ENCODE assay signal across 31 mouse cellular contexts in genomic region chrX:100599755-100600154, GRCm38 (mm10). TPM values are rescaled to one million over a fixed set of nuclear protein-coding genes. Genes with fewer than 3 reads are reported as not detected.
DNase-seq lines count a peak whose midpoint lies in the region; ATAC-seq lines count a peak whose summit lies in the region.
"Had no signal": no experiment of that assay in that cellular context is flagged by ENCODE, and none has a peak within 500 bp of the region (broad histone marks: within the 10 kb centered on the region; RNA-seq: fewer than 3 reads in every experiment).

No protein-coding gene starts in this region.

- H3K4me2 ChIP-seq in kidney, embryonic 15.5 days, result no peak overlapping the region
- H3K4me2 ChIP-seq: embryonic facial prominence, embryonic 12.5 days; heart, embryonic 13.5 days; hindbrain, embryonic 12.5 days; limb, embryonic 13.5 days; liver, embryonic 12.5 days; midbrain, embryonic 12.5 days; neural tube, embryonic 15.5 days; stomach, embryonic 15.5 days had no signal

- WGBS in macrophage (ENCODE audit: missing documents), result 96% methylated on average over 4 of the region's 4 CpGs
- 66% methylated on average over 4 of the region's 4 CpGs for WGBS in kidney, embryonic 15.5 days

- H3K36me3 ChIP-seq in macrophage (ENCODE audit: inconsistent target), result no peaks in the 10 kb centered on the region
- H3K36me3 ChIP-seq in kidney, embryonic 15.5 days, result no peaks in the 10 kb centered on the region
- H3K36me3 ChIP-seq: embryonic facial prominence, embryonic 12.5 days; heart, embryonic 13.5 days; hindbrain, embryonic 12.5 days; limb, embryonic 13.5 days; liver, embryonic 12.5 days; midbrain, embryonic 12.5 days; neural tube, embryonic 15.5 days; stomach, embryonic 15.5 days had no signal

- H3K27ac ChIP-seq in macrophage, result peak overlapping the region; percentile 15; the same call in 1 of the 2 replicates
- no peak overlapping the region for H3K27ac ChIP-seq in kidney, embryonic 15.5 days
- H3K27ac ChIP-seq: embryonic facial prominence, embryonic 12.5 days; heart, adult 2 months; heart, embryonic 13.5 days; hindbrain, embryonic 12.5 days; limb, embryonic 13.5 days; liver, embryonic 12.5 days; midbrain, embryonic 12.5 days; neural tube, embryonic 15.5 days; stomach, embryonic 15.5 days had no signal

- H3K27me3 ChIP-seq in kidney, embryonic 15.5 days, result peaks cover 47% of the 10 kb centered on the region

- peak; percentile 77 for ATAC-seq in frontal cortex, adult (ENCODE audit: low TSS enrichment)
- ATAC-seq in kidney, embryonic 15.5 days (replicated peaks; ENCODE audit: low FRiP score), result no peak
- ATAC-seq: liver, embryonic 12.5 days had no signal

- H3K4me1 ChIP-seq in kidney, embryonic 15.5 days, result no peaks in the 10 kb centered on the region
- H3K4me1 ChIP-seq: embryonic facial prominence, embryonic 12.5 days; hindbrain, embryonic 12.5 days; limb, embryonic 13.5 days; liver, embryonic 12.5 days; midbrain, embryonic 12.5 days; neural tube, embryonic 15.5 days; stomach, embryonic 15.5 days had no signal

- no peak overlapping the region for H3K9ac ChIP-seq in kidney, embryonic 15.5 days
- H3K9ac ChIP-seq: embryonic facial prominence, embryonic 12.5 days; heart, embryonic 13.5 days; hindbrain, embryonic 12.5 days; limb, embryonic 13.5 days; liver, embryonic 12.5 days; midbrain, embryonic 12.5 days; neural tube, embryonic 15.5 days; stomach, embryonic 15.5 days had no signal

- DNase-seq in frontal cortex, postnatal 10 days (ENCODE audit: low spot score in 2 of 2), result no peak
- peak; percentile 48 for DNase-seq in layer of hippocampus, adult 9-11 months
- no peak for DNase-seq in layer of hippocampus, postnatal 36 days
- peak; percentile 75 for DNase-seq in brain, adult 2 months (ENCODE audit: low read depth, low spot score)
- DNase-seq: adrenal gland, postnatal 10 days; cerebellum, adult 2 months; cerebellum, postnatal 25 days; gastrocnemius, postnatal 36 days; heart, adult 2 months; heart, postnatal 14 days; kidney, adult 11 months; kidney, postnatal 10 days; lung, adult 18-20 months; lung, postnatal 10 days; thymus, adult 18-20 months; thymus, postnatal 36 days had no signal

- no peaks in the 10 kb centered on the region for H3K79me2 ChIP-seq in macrophage (ENCODE audit: inconsistent target)

- H3K9me3 ChIP-seq in kidney, embryonic 15.5 days (replicated peaks), result no peaks in the 10 kb centered on the region
- H3K9me3 ChIP-seq: embryonic facial prominence, embryonic 12.5 days; heart, embryonic 13.5 days; hindbrain, embryonic 12.5 days; limb, embryonic 13.5 days; liver, embryonic 12.5 days; midbrain, embryonic 12.5 days; neural tube, embryonic 15.5 days; stomach, embryonic 15.5 days had no signal

- H3K4me3 ChIP-seq in macrophage (ENCODE audit: inconsistent target), result no peak overlapping the region
- no peak overlapping the region for H3K4me3 ChIP-seq in kidney, embryonic 15.5 days (replicated peaks)
- H3K4me3 ChIP-seq: embryonic facial prominence, embryonic 12.5 days; heart, adult 2 months; heart, embryonic 13.5 days; hindbrain, embryonic 12.5 days; limb, embryonic 13.5 days; liver, embryonic 12.5 days; midbrain, embryonic 12.5 days; neural tube, embryonic 15.5 days; stomach, embryonic 15.5 days had no signal

RNA-seq across cellular contexts. Expression of gene P2ry4, which starts 5.1 kb away (rescaled TPM):
- under 1 TPM in 1 of 2 experiments, not detected in 1; 0.07 TPM for total RNA-seq in layer of hippocampus, postnatal 36 days (2021)
- under 1 TPM in 2 of 26 experiments, not detected in 24; 0.15 to 0.18 TPM for total RNA-seq in macrophage (2018; cell fraction: chromatin; rRNA removed)
- total RNA-seq in macrophage (2018; cell fraction: cytosol; rRNA removed), result under 1 TPM in 1 of 26 experiments, not detected in 25; under 0.01 TPM
- not detected for total RNA-seq in macrophage (2018; cell fraction: nucleus; rRNA removed)
- not detected in 3 replicates for polyA plus RNA-seq in macrophage (2018)
- polyA plus RNA-seq in kidney, embryonic 15.5 days (2015; fragmentation: Nextera tagmentation; extraction: Ambion mirVana), result not detected in 2 replicates
- total RNA-seq: gastrocnemius, postnatal 36 days; heart, adult 2 months; heart, postnatal 14 days; megakaryocyte progenitor cell, adult 5-6 weeks had no signal
- polyA plus RNA-seq: embryonic facial prominence, embryonic 12.5 days; forebrain, embryonic 11.5 days; heart, adult 2 months; heart, embryonic 13.5 days; hindbrain, embryonic 12.5 days; limb, embryonic 13.5 days; midbrain, embryonic 12.5 days; neural tube, embryonic 15.5 days had no signal

RNA-seq across cellular contexts. Expression of gene Arr3, which starts 5.5 kb away (rescaled TPM):
- under 1 TPM; 0.35 to 0.50 TPM for total RNA-seq in layer of hippocampus, postnatal 36 days (2021)
- total RNA-seq in macrophage (2018; cell fraction: chromatin; rRNA removed), result not detected
- total RNA-seq in macrophage (2018; cell fraction: cytosol; rRNA removed), result not detected
- not detected for total RNA-seq in macrophage (2018; cell fraction: nucleus; rRNA removed)
- not detected in 3 replicates for polyA plus RNA-seq in macrophage (2018)
- polyA plus RNA-seq in kidney, embryonic 15.5 days (2015; fragmentation: Nextera tagmentation; extraction: Ambion mirVana), result not detected in 2 replicates
- total RNA-seq: adrenal gland, postnatal 10 days; gastrocnemius, adult 18-20 months; gastrocnemius, postnatal 36 days; heart, adult 2 months; heart, postnatal 14 days; megakaryocyte progenitor cell, adult 5-6 weeks had no signal
- polyA plus RNA-seq: cerebellum, adult 2 months; embryonic facial prominence, embryonic 12.5 days; forebrain, embryonic 11.5 days; heart, adult 2 months; limb, embryonic 13.5 days; liver, embryonic 12.5 days; midbrain, embryonic 12.5 days; neural tube, embryonic 15.5 days; stomach, embryonic 15.5 days had no signal

RNA-seq across cellular contexts. Expression of gene Kif4, which starts 25.8 kb away (rescaled TPM):
- total RNA-seq in layer of hippocampus, postnatal 36 days (2021), result under 1 TPM; 0.52 to 0.73 TPM
- 10 to 100 TPM in 3 of 26 experiments, 1 to 10 TPM in 21, under 1 TPM in 2; 0.76 to 14.1 (median 3.2) TPM for total RNA-seq in macrophage (2018; cell fraction: chromatin; rRNA removed)
- 1 to 10 TPM in 13 of 26 experiments, under 1 TPM in 13; 0.37 to 2.2 (median 0.93) TPM for total RNA-seq in macrophage (2018; cell fraction: cytosol; rRNA removed)
- 10 to 100 TPM in 2 of 26 experiments, 1 to 10 TPM in 18, under 1 TPM in 6; 0.55 to 14.1 (median 1.9) TPM for total RNA-seq in macrophage (2018; cell fraction: nucleus; rRNA removed)
- 0.28 to 3.9 TPM (median 3.0 TPM) in 3 replicates for polyA plus RNA-seq in macrophage (2018)
- polyA plus RNA-seq in kidney, embryonic 15.5 days (2015; fragmentation: Nextera tagmentation; extraction: Ambion mirVana), result 30.3 and 31.2 TPM in 2 replicates

RNA-seq across cellular contexts. Expression of gene Pdzd11, which starts 26.6 kb away (rescaled TPM):
- 10 to 100 TPM; 44.2 to 44.7 TPM for total RNA-seq in layer of hippocampus, postnatal 36 days (2021)
- total RNA-seq in macrophage (2018; cell fraction: chromatin; rRNA removed), result 10 to 100 TPM; 19.5 to 61.0 (median 30.3) TPM
- 10 to 100 TPM; 34.7 to 83.9 (median 59.4) TPM for total RNA-seq in macrophage (2018; cell fraction: cytosol; rRNA removed)
- 10 to 100 TPM; 27.6 to 67.9 (median 41.8) TPM for total RNA-seq in macrophage (2018; cell fraction: nucleus; rRNA removed)
- 35.3 to 57.7 TPM (median 53.5 TPM) in 3 replicates for polyA plus RNA-seq in macrophage (2018)
- 101 TPM in 2 replicates for polyA plus RNA-seq in kidney, embryonic 15.5 days (2015; fragmentation: Nextera tagmentation; extraction: Ambion mirVana)

RNA-seq across cellular contexts. Expression of gene Awat1, which starts 27.7 kb away (rescaled TPM):
- total RNA-seq in layer of hippocampus, postnatal 36 days (2021), result not detected
- total RNA-seq in macrophage (2018; cell fraction: chromatin; rRNA removed), result not detected
- 1 to 10 TPM in 1 of 26 experiments, under 1 TPM in 19, not detected in 6; 0.08 to 1.1 (median 0.38) TPM for total RNA-seq in macrophage (2018; cell fraction: cytosol; rRNA removed)
- total RNA-seq in macrophage (2018; cell fraction: nucleus; rRNA removed), result under 1 TPM in 2 of 26 experiments, not detected in 24; 0.29 to 0.42 TPM
- polyA plus RNA-seq in macrophage (2018), result 0.37 to 1.1 TPM in 2 of 3 replicates, not detected in the other
- not detected in 2 replicates for polyA plus RNA-seq in kidney, embryonic 15.5 days (2015; fragmentation: Nextera tagmentation; extraction: Ambion mirVana)
- total RNA-seq: adrenal gland, postnatal 10 days; gastrocnemius, adult 18-20 months; gastrocnemius, postnatal 36 days; heart, adult 2 months; heart, postnatal 14 days; layer of hippocampus, adult 18-20 months; megakaryocyte progenitor cell, adult 5-6 weeks had no signal
- polyA plus RNA-seq: cerebellum, adult 2 months; embryonic facial prominence, embryonic 12.5 days; forebrain, embryonic 11.5 days; heart, adult 2 months; heart, embryonic 13.5 days; hindbrain, embryonic 12.5 days; limb, embryonic 13.5 days; liver, embryonic 12.5 days; midbrain, embryonic 12.5 days; neural tube, embryonic 15.5 days; stomach, embryonic 15.5 days had no signal

Comparison
In these comparisons a context has a peak if more than half of its experiments do, and no peak if none do; other contexts are left out.
1. DNase-seq: peak in layer of hippocampus, adult 9-11 months (single experiment) and brain, adult 2 months (single experiment); none in frontal cortex, postnatal 10 days (0 of 2) and layer of hippocampus, postnatal 36 days (0 of 2).